Mouse (Mus musculus) heart, adult 2 months (tissue): Measurements from ENCODE around the gene Bmx.

Experiments used
- CTCF ChIP-seq: fragments of 200-600 bp; IDR thresholded peaks from 2 replicates; pipeline ENCODE4 v1.8.1; 2022; ENCODE audit warnings: antibody characterized with exemption, mild to moderate bottlenecking, moderate library complexity
- EP300 ChIP-seq: fragments of 200-500 bp; IDR thresholded peaks from 2 replicates; pipeline ENCODE4 v1.6.1; 2011; ENCODE audit warnings: low read depth, low read length, control low read depth; ENCODE audit not compliant: insufficient read depth
- POLR2A ChIP-seq: fragments of 200-500 bp; IDR thresholded peaks from 2 replicates; pipeline ENCODE4 v1.6.1; 2011; ENCODE audit warnings: mild to moderate bottlenecking, low read depth, low read length, control low read depth; ENCODE audit not compliant: insufficient read depth

DNA sequence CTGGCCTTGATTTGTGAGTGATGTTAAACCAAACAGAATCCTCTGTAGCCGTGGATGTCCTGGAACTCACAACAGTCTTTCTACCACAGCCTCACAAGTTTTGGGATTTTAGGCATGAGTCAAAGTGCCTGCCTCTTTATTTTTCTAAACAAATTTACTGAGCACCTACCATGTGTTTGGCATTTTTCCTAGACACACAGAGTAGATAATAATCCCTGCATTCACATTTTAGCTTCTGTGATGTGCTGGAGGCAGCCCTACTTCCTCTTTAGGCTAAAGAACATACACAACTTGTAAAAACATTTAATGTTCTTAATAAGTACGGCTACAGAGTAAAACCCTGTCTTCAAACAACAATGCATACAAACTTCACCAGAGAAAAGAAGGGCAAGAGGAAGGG lies 87.0 kb downstream of the Bmx start:
- TF ChIP-seq EP300 (no peak), CTCF (no peak), POLR2A (no peak)
